ENCODE assay signal across 8 mouse cellular contexts in genomic region chr16:17496499-17497305, GRCm38 (mm10). TPM values are rescaled to one million over a fixed set of nuclear protein-coding genes. Genes with fewer than 3 reads are reported as not detected.
DNase-seq lines count a peak whose midpoint lies in the region; ATAC-seq and TF ChIP-seq lines count a peak whose summit lies in the region.

No protein-coding gene starts in this region.

- no peak overlapping the region for H3K27ac ChIP-seq in gastrocnemius, adult 2 months
- H3K27ac ChIP-seq in embryonic facial prominence, embryonic 15.5 days (replicated peaks), result 0 out of 2 replicates have a peak overlapping the region, but pooled peaks have one; percentile 14
- H3K27ac ChIP-seq in intestine, embryonic 15.5 days, result 0 out of 2 replicates have a peak overlapping the region, but pooled peaks have one; percentile 13

- 28% methylated on average over 2 of the region's 2 CpGs for WGBS in embryonic facial prominence, embryonic 15.5 days
- WGBS in intestine, embryonic 15.5 days, result 44% methylated on average over 2 of the region's 2 CpGs

- no peak for TF ChIP-seq CTCF in gastrocnemius, adult 2 months (IDR thresholded peaks at IDR 0.05)

- peaks cover 9% of the 10 kb centered on the region for H3K4me1 ChIP-seq in embryonic facial prominence, embryonic 15.5 days
- H3K4me1 ChIP-seq in intestine, embryonic 15.5 days (replicated peaks), result peaks cover 8% of the 10 kb centered on the region

- peak; percentile 49 for DNase-seq in gastrocnemius, adult 2 months
- no peak for DNase-seq in gastrocnemius, postnatal 36 days
- peak; percentile 83 for DNase-seq in NIH3T3 (ENCODE audit: low read depth)
- DNase-seq in left cerebral cortex, postnatal 14 days (ENCODE audit: low spot score in 2 of 2), result peak; percentile 93 to 98
- DNase-seq in right cerebral cortex, postnatal 14 days, result peak; percentile 95
- no peak for DNase-seq in thymus, postnatal 25 days

- no peaks in the 10 kb centered on the region for H3K9me3 ChIP-seq in embryonic facial prominence, embryonic 15.5 days (replicated peaks)
- no peaks in the 10 kb centered on the region for H3K9me3 ChIP-seq in intestine, embryonic 15.5 days

- intact Hi-C loops in gastrocnemius, adult 2 months (cut with DNase I), result no loop called here
- intact Hi-C loops in gastrocnemius, postnatal 36 days (cut with DNase I), result no loop called here
- intact Hi-C loops in left cerebral cortex, postnatal 14 days (cut with DNase I), result no loop called here

- no peak overlapping the region for H3K4me3 ChIP-seq in gastrocnemius, adult 2 months
- no peak overlapping the region for H3K4me3 ChIP-seq in embryonic facial prominence, embryonic 15.5 days (replicated peaks)
- no peak overlapping the region for H3K4me3 ChIP-seq in intestine, embryonic 15.5 days (replicated peaks)

- no peak overlapping the region for H3K9ac ChIP-seq in embryonic facial prominence, embryonic 15.5 days
- no peak overlapping the region for H3K9ac ChIP-seq in intestine, embryonic 15.5 days

- no peak for ATAC-seq in embryonic facial prominence, embryonic 15.5 days (ENCODE audit: insufficient number of reproducible peaks, low FRiP score, low TSS enrichment, low read depth)
- peak; percentile 51; the same call in 1 of the 2 replicates for ATAC-seq in intestine, embryonic 15.5 days

- no peak overlapping the region for H3K4me2 ChIP-seq in embryonic facial prominence, embryonic 15.5 days (replicated peaks)
- H3K4me2 ChIP-seq in intestine, embryonic 15.5 days (replicated peaks), result no peak overlapping the region

- H3K27me3 ChIP-seq in embryonic facial prominence, embryonic 15.5 days, result no peaks in the 10 kb centered on the region
- H3K27me3 ChIP-seq in intestine, embryonic 15.5 days (replicated peaks), result no peaks in the 10 kb centered on the region

- H3K36me3 ChIP-seq in embryonic facial prominence, embryonic 15.5 days, result no peaks in the 10 kb centered on the region
- no peaks in the 10 kb centered on the region for H3K36me3 ChIP-seq in intestine, embryonic 15.5 days

RNA-seq across cellular contexts. Expression of gene Aifm3, which starts 7.3 kb away (rescaled TPM):
- under 1 TPM in 1 of 2 experiments, not detected in 1; 0.08 TPM for total RNA-seq in gastrocnemius, adult 2 months (2021)
- under 1 TPM in 1 of 2 experiments, not detected in 1; 0.20 TPM for total RNA-seq in gastrocnemius, postnatal 36 days (2021)
- 2.1 and 4.3 TPM in 2 replicates for polyA plus RNA-seq in embryonic facial prominence, embryonic 15.5 days (2015; fragmentation: Nextera tagmentation; extraction: Ambion mirVana)
- 5.4 and 6.1 TPM in 2 replicates for polyA plus RNA-seq in intestine, embryonic 15.5 days (2015; fragmentation: Nextera tagmentation; extraction: Ambion mirVana)
- total RNA-seq in left cerebral cortex, postnatal 14 days (2021), result 10 to 100 TPM; 40.8 to 48.3 TPM

RNA-seq across cellular contexts. Expression of gene Lztr1, which starts 11.8 kb away (rescaled TPM):
- 10 to 100 TPM; 25.2 to 25.9 TPM for total RNA-seq in gastrocnemius, adult 2 months (2021)
- 10 to 100 TPM; 18.8 to 23.2 TPM for total RNA-seq in gastrocnemius, postnatal 36 days (2021)
- 89.9 and 91.4 TPM in 2 replicates for polyA plus RNA-seq in embryonic facial prominence, embryonic 15.5 days (2015; fragmentation: Nextera tagmentation; extraction: Ambion mirVana)
- polyA plus RNA-seq in intestine, embryonic 15.5 days (2015; fragmentation: Nextera tagmentation; extraction: Ambion mirVana), result 72.7 and 82.6 TPM in 2 replicates
- total RNA-seq in left cerebral cortex, postnatal 14 days (2021), result 100 to 1,000 TPM; 163 to 176 TPM

RNA-seq across cellular contexts. Expression of gene Thap7, which starts 34.2 kb away (rescaled TPM):
- total RNA-seq in gastrocnemius, adult 2 months (2021), result 10 to 100 TPM; 15.8 to 16.0 TPM
- 10 to 100 TPM; 12.8 to 14.4 TPM for total RNA-seq in gastrocnemius, postnatal 36 days (2021)
- 65.4 and 69.5 TPM in 2 replicates for polyA plus RNA-seq in embryonic facial prominence, embryonic 15.5 days (2015; fragmentation: Nextera tagmentation; extraction: Ambion mirVana)
- 52.7 and 54.0 TPM in 2 replicates for polyA plus RNA-seq in intestine, embryonic 15.5 days (2015; fragmentation: Nextera tagmentation; extraction: Ambion mirVana)
- 10 to 100 TPM; 36.9 to 42.7 TPM for total RNA-seq in left cerebral cortex, postnatal 14 days (2021)

RNA-seq across cellular contexts. Expression of gene Crkl, which starts 44.9 kb away (rescaled TPM):
- total RNA-seq in gastrocnemius, adult 2 months (2021), result 10 to 100 TPM; 21.6 to 28.3 TPM
- total RNA-seq in gastrocnemius, postnatal 36 days (2021), result 10 to 100 TPM; 17.3 to 17.6 TPM
- 73.1 and 74.1 TPM in 2 replicates for polyA plus RNA-seq in embryonic facial prominence, embryonic 15.5 days (2015; fragmentation: Nextera tagmentation; extraction: Ambion mirVana)
- 53.3 and 57.8 TPM in 2 replicates for polyA plus RNA-seq in intestine, embryonic 15.5 days (2015; fragmentation: Nextera tagmentation; extraction: Ambion mirVana)
- total RNA-seq in left cerebral cortex, postnatal 14 days (2021), result 10 to 100 TPM; 27.0 to 34.0 TPM

Comparison
In these comparisons a context has a peak if more than half of its experiments do, and no peak if none do; other contexts are left out.
1. DNase-seq: peak in gastrocnemius, adult 2 months (single experiment), NIH3T3 (single experiment), left cerebral cortex, postnatal 14 days (2 of 2) and right cerebral cortex, postnatal 14 days (single experiment); none in gastrocnemius, postnatal 36 days (0 of 2) and thymus, postnatal 25 days (single experiment).
2. RNA of gene Aifm3, which starts 7.3 kb away (total RNA-seq): 40.8 to 48.3 TPM in left cerebral cortex, postnatal 14 days; 0.20 TPM in gastrocnemius, postnatal 36 days and 0.08 TPM in gastrocnemius, adult 2 months; every median in the first group is over 10 times any median in the second.
3. RNA of gene Lztr1, which starts 11.8 kb away (total RNA-seq): 163 to 176 TPM in left cerebral cortex, postnatal 14 days; 25.2 to 25.9 TPM in gastrocnemius, adult 2 months and 18.8 to 23.2 TPM in gastrocnemius, postnatal 36 days; every median in the first group is over 4 times any median in the second.